8 mouse cellular contexts compared by ENCODE assay signal in the genomic region with DNA sequence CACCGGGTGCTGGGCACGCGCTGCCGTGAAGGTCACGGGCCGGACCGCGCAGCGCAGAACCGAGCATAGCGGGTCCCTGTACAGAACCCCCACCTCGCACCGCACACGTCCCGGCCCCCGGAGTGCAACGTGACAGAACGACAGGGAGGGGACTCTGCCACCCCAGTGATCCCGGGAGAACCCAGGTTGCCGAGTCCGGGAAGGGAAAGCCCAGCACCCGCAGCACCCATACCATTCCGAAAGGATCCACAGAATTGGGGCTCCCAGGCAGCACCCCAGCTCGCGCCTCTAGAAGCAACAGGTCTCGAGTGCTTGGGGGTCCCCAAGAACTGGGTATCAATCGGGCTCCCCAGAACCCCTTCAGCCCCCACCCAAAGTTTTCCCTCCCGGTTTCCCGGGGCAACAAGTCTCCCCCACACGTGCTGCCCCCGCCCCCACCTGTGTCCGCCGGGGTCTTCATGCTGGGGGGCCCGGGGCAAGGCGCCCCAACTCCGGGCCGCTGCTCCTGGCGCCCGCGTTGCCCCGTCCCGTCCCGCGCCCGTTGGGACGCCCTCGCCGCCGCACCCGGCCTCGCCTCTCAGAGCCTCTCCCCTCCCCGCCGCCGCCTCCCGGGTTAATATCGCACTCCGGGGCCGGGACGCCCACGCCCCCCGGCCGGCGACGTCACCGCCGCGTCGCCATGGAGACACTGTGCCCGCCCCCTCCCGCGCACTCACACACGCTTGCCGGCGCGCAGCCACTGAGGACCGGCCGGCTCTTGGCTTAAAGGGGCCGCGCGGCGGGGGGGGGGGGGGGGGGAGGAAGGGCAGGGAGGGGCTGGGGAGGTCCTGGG. TPM values are rescaled to one million over a fixed set of nuclear protein-coding genes. Genes with fewer than 3 reads are reported as not detected.
DNase-seq lines count a peak whose midpoint lies in the region; ATAC-seq and TF ChIP-seq lines count a peak whose summit lies in the region.

A gene (minus strand): TSS at position 621 of the 832 bp plus-strand sequence.

- no peak for TF ChIP-seq CTCF in midbrain, postnatal 0 days (IDR thresholded peaks at IDR 0.05)

- peak; percentile 94 for DNase-seq in A20 (ENCODE audit: low read depth, low spot score)
- peak; percentile 94 for DNase-seq in brain, adult 2 months (ENCODE audit: low read depth, low spot score)
- DNase-seq in heart, embryonic 10.5 days (ENCODE audit: low spot score): peak; percentile 97
- DNase-seq in midbrain, postnatal 0 days (ENCODE audit: low spot score): peak; percentile 89
- peak; percentile 96 for DNase-seq in spleen, postnatal 10 days (ENCODE audit: low spot score in 2 of 2)

- H3K9ac ChIP-seq in kidney, embryonic 15.5 days: peak within 1 kb of the TSS; percentile 75
- peak within 1 kb of the TSS; percentile 88 for H3K9ac ChIP-seq in limb, embryonic 15.5 days
- peak within 1 kb of the TSS; percentile 74 for H3K9ac ChIP-seq in midbrain, postnatal 0 days (replicated peaks; ENCODE audit: low read length, poor library complexity, severe bottlenecking)

- H3K4me3 ChIP-seq in heart, embryonic 10.5 days: peak within 1 kb of the TSS; percentile 96
- peak within 1 kb of the TSS; percentile 76 for H3K4me3 ChIP-seq in kidney, embryonic 15.5 days (replicated peaks)
- peak within 1 kb of the TSS; percentile 95 for H3K4me3 ChIP-seq in limb, embryonic 15.5 days
- H3K4me3 ChIP-seq in midbrain, postnatal 0 days (ENCODE audit: low read depth, low read length): peak within 1 kb of the TSS; percentile 83

- peaks cover 47% of the 10 kb centered on the region for H3K4me1 ChIP-seq in heart, embryonic 10.5 days
- H3K4me1 ChIP-seq in kidney, embryonic 15.5 days: peaks cover 48% of the 10 kb centered on the region
- H3K4me1 ChIP-seq in limb, embryonic 15.5 days: peaks cover 45% of the 10 kb centered on the region
- peaks cover 28% of the 10 kb centered on the region; the same call in 1 of the 2 replicates for H3K4me1 ChIP-seq in midbrain, postnatal 0 days (ENCODE audit: insufficient read depth, low read length)

- H3K9me3 ChIP-seq in heart, embryonic 10.5 days: no peaks in the 10 kb centered on the region
- no peaks in the 10 kb centered on the region for H3K9me3 ChIP-seq in kidney, embryonic 15.5 days (replicated peaks)
- H3K9me3 ChIP-seq in limb, embryonic 15.5 days: no peaks in the 10 kb centered on the region
- no peaks in the 10 kb centered on the region for H3K9me3 ChIP-seq in midbrain, postnatal 0 days (ENCODE audit: low read length)

- H3K27me3 ChIP-seq in heart, embryonic 10.5 days (ENCODE audit: insufficient read depth, poor library complexity, severe bottlenecking): no peaks in the 10 kb centered on the region
- no peaks in the 10 kb centered on the region for H3K27me3 ChIP-seq in kidney, embryonic 15.5 days
- no peaks in the 10 kb centered on the region for H3K27me3 ChIP-seq in limb, embryonic 15.5 days
- no peaks in the 10 kb centered on the region for H3K27me3 ChIP-seq in midbrain, postnatal 0 days (ENCODE audit: insufficient read depth, low read length)

- H3K27ac ChIP-seq in heart, embryonic 10.5 days: peak within 1 kb of the TSS; percentile 95
- H3K27ac ChIP-seq in kidney, embryonic 15.5 days: peak within 1 kb of the TSS; percentile 98
- H3K27ac ChIP-seq in limb, embryonic 15.5 days: peak within 1 kb of the TSS; percentile 99
- H3K27ac ChIP-seq in midbrain, postnatal 0 days (ENCODE audit: low read depth, low read length): peak within 1 kb of the TSS; percentile 79

- peak; percentile 89 for ATAC-seq in erythroblast, adult 5-6 weeks (replicated peaks; ENCODE audit: low FRiP score, poor library complexity, severe bottlenecking)
- ATAC-seq in kidney, embryonic 15.5 days (replicated peaks; ENCODE audit: low FRiP score): peak; percentile 78
- peak; percentile 81 for ATAC-seq in limb, embryonic 15.5 days (ENCODE audit: insufficient number of reproducible peaks, low FRiP score, low TSS enrichment, low read depth)
- ATAC-seq in midbrain, postnatal 0 days (ENCODE audit: low FRiP score): peak; percentile 82

- peaks cover 17% of the 10 kb centered on the region for H3K36me3 ChIP-seq in heart, embryonic 10.5 days
- H3K36me3 ChIP-seq in kidney, embryonic 15.5 days: peaks cover 10% of the 10 kb centered on the region
- H3K36me3 ChIP-seq in limb, embryonic 15.5 days: peaks cover 7% of the 10 kb centered on the region
- H3K36me3 ChIP-seq in midbrain, postnatal 0 days (ENCODE audit: insufficient read depth, low read length): no peaks in the 10 kb centered on the region

- peak within 1 kb of the TSS; percentile 94 for H3K4me2 ChIP-seq in kidney, embryonic 15.5 days
- H3K4me2 ChIP-seq in limb, embryonic 15.5 days: peak within 1 kb of the TSS; percentile 88
- peak within 1 kb of the TSS; percentile 99 for H3K4me2 ChIP-seq in midbrain, postnatal 0 days (ENCODE audit: low read depth, low read length, poor library complexity, severe bottlenecking)

- WGBS in heart, embryonic 10.5 days: 1% methylated on average over 74 of the region's 81 CpGs
- WGBS in kidney, embryonic 15.5 days: under 1% methylated on average over 60 of the region's 81 CpGs
- WGBS in limb, embryonic 15.5 days: under 1% methylated on average over 76 of the region's 81 CpGs
- WGBS in midbrain, postnatal 0 days: under 1% methylated on average over 64 of the region's 81 CpGs

RNA-seq across cellular contexts. Expression of the gene that starts here (rescaled TPM):
- 3.3 and 3.6 TPM in 2 replicates for total RNA-seq in erythroblast, adult 5-6 weeks (2015; ENCODE audit: low replicate concordance)
- 2.4 and 2.6 TPM in 2 replicates for total RNA-seq in erythroblast, adult 5-6 weeks (2017; ENCODE audit: low replicate concordance)
- 9.2 and 17.9 TPM in 2 replicates for polyA plus RNA-seq in heart, embryonic 10.5 days (2016; fragmentation: Nextera tagmentation; extraction: Ambion mirVana)
- polyA plus RNA-seq in kidney, embryonic 15.5 days (2015; fragmentation: Nextera tagmentation; extraction: Ambion mirVana): 16.9 and 17.9 TPM in 2 replicates
- polyA plus RNA-seq in limb, embryonic 15.5 days (2015; fragmentation: Nextera tagmentation; extraction: Ambion mirVana): 20.8 and 24.4 TPM in 2 replicates
- total RNA-seq in midbrain, postnatal 0 days (2014; rRNA removed): 15.8 TPM in 2 replicates
- 2.2 and 3.0 TPM in 2 replicates for polyA plus RNA-seq in midbrain, postnatal 0 days (2015; fragmentation: Nextera tagmentation; extraction: Ambion mirVana)

Comparison
In these comparisons a context has a peak if more than half of its experiments do, and no peak if none do; other contexts are left out.
1. Peak in every context shown above with its lines: DNase-seq, ATAC-seq, H3K4me3 ChIP-seq and H3K27ac ChIP-seq.